Mouse (Mus musculus): ENCODE measurements around the gene Rab36.

GRCm38 (mm10) chr10:75032395-75032794 is 4.5 kb upstream of the Rab36 start, which contains the start of gene Rsph14:
- no peak for TF ChIP-seq POLR2A (IDR thresholded peaks at IDR 0.05; ENCODE audit: borderline replicate concordance, insufficient read depth, low read length)
- no peak for TF ChIP-seq CTCF (IDR thresholded peaks at IDR 0.05; ENCODE audit: borderline replicate concordance, insufficient read depth, low read depth, low read length)

Data from cerebellum, adult 2 months (tissue).